Mouse (Mus musculus) neural tube, embryonic 13.5 days (tissue): ENCODE data around the gene Eif4e. TPM values are rescaled to one million over a fixed set of nuclear protein-coding genes. Genes with fewer than 3 reads are reported as not detected.

Experiments
- ATAC-seq: fragments of 200-750 bp; cut with Nextera tagmentation; 2 replicates; pipeline ENCODE4 v1.8.0; 2017; ENCODE audit warnings: low read depth, mild to moderate bottlenecking, moderate TSS enrichment, moderate library complexity
- H3K27ac ChIP-seq: fragments of 300-500 bp; sonication (generic); replicated peaks from 2 replicates; pipeline ENCODE4 v1.5.1; 2015; ENCODE audit warnings: moderate library complexity, mild to moderate bottlenecking, inconsistent platforms
- H3K27me3 ChIP-seq: fragments of 300-500 bp; sonication (generic); 2 replicates; pipeline ENCODE4 v1.6.1; 2015; ENCODE audit warnings: mild to moderate bottlenecking, inconsistent platforms
- H3K36me3 ChIP-seq: fragments of 300-500 bp; sonication (generic); 2 replicates; pipeline ENCODE4 v1.6.1; 2015; ENCODE audit warnings: mild to moderate bottlenecking, inconsistent platforms
- H3K4me1 ChIP-seq: fragments of 300-500 bp; sonication (generic); replicated peaks from 2 replicates; pipeline ENCODE4 v1.6.1; 2015; ENCODE audit warnings: inconsistent platforms
- H3K4me2 ChIP-seq: fragments of 300-500 bp; sonication (generic); 2 replicates; pipeline ENCODE4 v1.6.1; 2015; ENCODE audit warnings: inconsistent platforms, mild to moderate bottlenecking, moderate library complexity
- H3K4me3 ChIP-seq: fragments of 300-500 bp; sonication (generic); 2 replicates; pipeline ENCODE4 v1.5.1; 2015; ENCODE audit warnings: mild to moderate bottlenecking, inconsistent platforms
- H3K9ac ChIP-seq: fragments of 300-500 bp; sonication (generic); 2 replicates; pipeline ENCODE4 v1.6.1; 2015; ENCODE audit warnings: moderate library complexity, mild to moderate bottlenecking, inconsistent platforms
- H3K9me3 ChIP-seq: fragments of 300-500 bp; sonication (generic); 2 replicates; pipeline ENCODE4 v1.6.1; 2016; ENCODE audit warnings: inconsistent platforms
- WGBS: fragments of 180-500 bp; shearing (Covaris S2); methylation state at CpG from one replicate; pipeline ENCODE4 v1.1.7; 2015; 5-methylcytosine and 5-hydroxymethylcytosine counted together
- microRNA counts: library from miRNA; unstranded; fragments of <30 nt; microRNA quantifications from one replicate; lab custom pipeline; 2016
- microRNA-seq: library from miRNA; unstranded; fragments of <30 nt; microRNA quantifications from one replicate; pipeline ENCODE4, GENCODE M21; 2016
- polyA plus RNA-seq: library from polyadenylated mRNA; unstranded; fragments of >200 nt; fragmentation: Nextera tagmentation; extraction: Ambion mirVana; gene quantifications from 2 replicates; pipeline ENCODE4 v1.2.1, GENCODE M21; 2015

Eif4e gene
- polyA plus RNA-seq, 1 experiment from 2014 or later: 300 TPM

DNA sequence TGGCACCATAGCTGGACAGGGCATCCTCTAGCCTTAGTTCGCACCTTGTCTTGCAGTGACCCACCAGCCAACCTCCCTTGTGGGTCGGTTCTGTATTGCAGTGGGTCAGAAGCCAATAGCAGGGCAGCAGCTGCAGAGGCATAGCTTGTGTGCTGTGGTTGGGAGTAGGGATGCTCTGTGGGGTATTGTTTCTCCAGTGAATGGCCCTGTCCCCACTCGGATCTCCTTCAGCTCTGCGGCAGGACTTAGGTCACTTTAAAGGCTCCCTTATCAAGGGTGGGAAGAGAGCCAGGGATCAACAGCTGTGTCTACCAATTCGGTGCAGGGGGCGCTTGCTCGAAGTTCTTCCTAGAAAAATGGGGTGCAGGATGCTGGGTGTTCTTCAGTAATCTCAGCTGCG is 67.2 kb downstream of the Eif4e start:
- H3K4me1 ChIP-seq: peaks cover 3% of the 10 kb centered on the region; the same call in 1 of the 2 replicates
- no peaks in the 10 kb centered on the region for H3K36me3 ChIP-seq
- no peaks in the 10 kb centered on the region for H3K27me3 ChIP-seq
- H3K4me2 ChIP-seq: no peak overlapping the region
- no peak overlapping the region for H3K27ac ChIP-seq
- no peaks in the 10 kb centered on the region for H3K9me3 ChIP-seq
- H3K9ac ChIP-seq: no peak overlapping the region
- whole genome bisulfite sequencing: 83% methylated on average over 8 of the region's 8 CpGs
- H3K4me3 ChIP-seq: no peak overlapping the region
- no peak for ATAC-seq

DNA sequence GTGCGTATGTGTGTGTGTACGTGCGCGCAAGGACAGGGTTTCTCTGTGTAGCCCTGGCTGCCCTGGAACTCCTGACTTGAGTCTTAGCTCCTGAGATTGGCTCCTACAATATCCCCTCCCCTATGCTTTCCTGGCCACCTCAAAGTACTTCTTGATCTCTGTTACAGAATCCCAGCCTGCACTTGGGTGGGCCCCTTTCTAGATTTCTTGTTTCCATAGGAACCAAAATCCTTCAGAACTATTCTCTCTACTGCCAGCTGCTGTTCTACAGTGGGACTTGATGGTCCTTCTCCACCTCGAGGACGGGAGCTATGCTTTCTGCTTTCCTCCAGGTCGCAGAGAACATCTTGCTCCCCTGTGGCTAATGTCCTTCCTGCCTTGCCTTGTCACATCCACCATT is 67.9 kb downstream of the Eif4e start:
- no peak overlapping the region for H3K27ac ChIP-seq
- no peaks in the 10 kb centered on the region for H3K36me3 ChIP-seq
- no peak overlapping the region for H3K9ac ChIP-seq
- H3K9me3 ChIP-seq: no peaks in the 10 kb centered on the region
- no peak for ATAC-seq
- H3K4me1 ChIP-seq: peaks cover 3% of the 10 kb centered on the region; the same call in 1 of the 2 replicates
- WGBS: 84% methylated on average over 7 of the region's 7 CpGs
- H3K27me3 ChIP-seq: no peaks in the 10 kb centered on the region
- no peak overlapping the region for H3K4me2 ChIP-seq
- H3K4me3 ChIP-seq: no peak overlapping the region

DNA sequence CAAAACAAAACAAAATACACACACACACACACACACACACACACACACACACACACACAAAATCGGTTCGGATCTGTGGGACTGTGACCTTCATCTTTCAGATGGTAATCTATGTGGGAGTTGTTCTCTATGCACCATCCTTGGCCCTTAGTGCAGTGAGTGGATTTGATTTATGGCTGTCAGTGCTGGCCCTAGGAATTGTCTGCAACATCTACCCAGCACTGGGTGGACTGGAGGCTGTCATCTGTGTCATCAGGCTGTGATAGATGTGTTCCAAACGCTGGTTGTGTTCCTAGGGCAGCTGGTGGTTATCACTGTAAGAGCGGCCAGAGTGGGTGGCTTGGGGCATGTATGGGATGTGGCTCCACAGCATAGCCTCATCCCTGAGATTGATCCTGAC is 75.1 kb downstream of the Eif4e start:
- Histone ChIP-seq H3K9me3 (no peaks in the 10 kb centered on the region), H3K4me3 (no peak overlapping the region), H3K27me3 (no peaks in the 10 kb centered on the region), H3K36me3 (no peaks in the 10 kb centered on the region), H3K27ac (no peak overlapping the region), H3K4me1 (no peaks in the 10 kb centered on the region), H3K9ac (no peak overlapping the region), H3K4me2 (no peak overlapping the region)
- no peak for ATAC-seq
- 78% methylated on average over 4 of the region's 4 CpGs for WGBS

DNA sequence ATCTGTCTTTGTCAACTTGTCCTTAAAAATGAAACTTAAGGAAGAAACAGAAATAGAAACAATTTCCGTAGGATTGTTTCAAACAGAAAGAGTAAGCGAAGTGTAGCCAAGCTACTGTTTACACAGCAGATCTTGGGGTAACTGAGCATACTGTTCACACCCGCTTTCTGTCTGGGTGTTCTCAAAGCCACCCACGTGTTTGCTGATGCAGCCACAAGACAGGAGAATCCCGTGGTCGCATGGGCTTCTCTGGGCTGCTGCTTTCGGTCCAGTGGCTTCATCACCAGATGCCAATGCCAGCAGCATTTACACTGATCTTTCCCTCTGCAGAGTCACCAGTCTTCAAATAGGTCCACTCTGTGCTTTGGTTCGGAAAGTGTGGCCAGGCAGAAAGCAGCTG is 79.2 kb downstream of the Eif4e start:
- no peak overlapping the region for H3K9ac ChIP-seq
- H3K9me3 ChIP-seq: no peaks in the 10 kb centered on the region
- peaks cover 17% of the 10 kb centered on the region for H3K4me1 ChIP-seq
- no peak overlapping the region for H3K4me3 ChIP-seq
- no peak overlapping the region for H3K4me2 ChIP-seq
- no peaks in the 10 kb centered on the region for H3K27me3 ChIP-seq
- no peak for ATAC-seq
- H3K27ac ChIP-seq: no peak overlapping the region
- WGBS: 75% methylated on average over 8 of the region's 8 CpGs
- no peaks in the 10 kb centered on the region for H3K36me3 ChIP-seq

DNA sequence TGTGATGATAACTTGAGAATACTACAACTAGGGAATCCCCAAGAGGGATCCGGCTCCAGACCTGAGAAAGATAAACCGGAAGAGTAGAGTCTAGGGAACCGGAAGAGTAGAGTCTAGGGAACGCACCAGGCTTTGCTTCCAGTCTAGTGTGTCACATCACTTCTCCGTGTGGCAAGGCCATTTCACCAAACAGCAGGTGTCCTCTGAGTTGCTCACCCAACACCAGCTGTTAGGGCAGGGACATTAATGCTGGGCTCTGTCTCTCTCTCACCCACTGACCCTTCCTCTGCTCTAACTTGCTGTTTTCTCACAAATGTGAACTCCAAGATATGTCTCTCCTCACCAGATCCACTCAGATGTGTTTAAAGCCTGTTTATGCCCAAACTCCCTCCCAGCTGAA is 82.7 kb downstream of the Eif4e start:
- Histone ChIP-seq H3K4me1 (peaks cover 19% of the 10 kb centered on the region), H3K4me3 (no peak overlapping the region), H3K27ac (no peak overlapping the region; the same call in 1 of the 2 replicates), H3K36me3 (no peaks in the 10 kb centered on the region), H3K9me3 (no peaks in the 10 kb centered on the region), H3K9ac (no peak overlapping the region), H3K27me3 (no peaks in the 10 kb centered on the region), H3K4me2 (no peak overlapping the region)
- WGBS: 77% methylated on average over 5 of the region's 5 CpGs
- no peak for ATAC-seq

MicroRNAs within 50 kb of the gene (microRNA counts, 519-probe panel; counts per million panel counts)
- not detected for microRNA mmu-miR-1956 (lab: Ali Mortazavi, UCI)

Small RNA genes lying within 50 kb of the gene (microRNA-seq; reads per million reads assigned to microRNA genes)
- gene Mir1956: not detected

Other genes starting within 250 kb of the Eif4e start
- 0.14 TPM in 1 of 2 replicates, not detected in the other for gene Adh6a, start 212.9 kb upstream of the Eif4e start, polyA plus RNA-seq
- gene Adh6b, start 184.4 kb upstream of the Eif4e start, polyA plus RNA-seq: 0.17 and 0.29 TPM in 2 replicates
- gene Adh4, start 110.7 kb upstream of the Eif4e start, polyA plus RNA-seq: not detected in 2 replicates
- gene Adh5, start 83.1 kb upstream of the Eif4e start, polyA plus RNA-seq: 218 and 255 TPM in 2 replicates
- gene Metap1, start 36.7 kb upstream of the Eif4e start, polyA plus RNA-seq: 46.1 and 53.1 TPM in 2 replicates
- 101 and 102 TPM in 2 replicates for gene Tspan5, start 216.0 kb downstream of the Eif4e start, polyA plus RNA-seq